Mouse (Mus musculus) liver, embryonic 16.5 days (tissue): ENCODE results near the gene Igfl3. TPM values are rescaled to one million over a fixed set of nuclear protein-coding genes. Genes with fewer than 3 reads are reported as not detected.

Experiments used
- ATAC-seq: fragments of 200-750 bp; cut with Nextera tagmentation; 2 replicates; pipeline ENCODE4 v1.8.0; 2017; ENCODE audit warnings: low read depth, mild to moderate bottlenecking, moderate number of reproducible peaks, moderate library complexity
- H3K27ac ChIP-seq: fragments of 300-500 bp; sonication (generic); 2 replicates; pipeline ENCODE4 v1.5.1; 2014; ENCODE audit warnings: mild to moderate bottlenecking, low read length
- H3K27me3 ChIP-seq: fragments of 300-500 bp; sonication (generic); 2 replicates; pipeline ENCODE4 v1.6.1; 2014; ENCODE audit warnings: low read depth, low read length, mixed read lengths; ENCODE audit not compliant: control insufficient read depth, insufficient read depth
- H3K36me3 ChIP-seq: fragments of 300-500 bp; sonication (generic); 2 replicates; pipeline ENCODE4 v1.6.1; 2014; ENCODE audit warnings: mild to moderate bottlenecking; ENCODE audit not compliant: control insufficient read depth, insufficient read depth
- H3K4me1 ChIP-seq: fragments of 300-500 bp; sonication (generic); 2 replicates; pipeline ENCODE4 v1.6.1; 2014; ENCODE audit warnings: low read depth, low read length, mixed read lengths; ENCODE audit not compliant: control insufficient read depth
- H3K4me2 ChIP-seq: fragments of 300-500 bp; sonication (generic); 2 replicates; pipeline ENCODE4 v1.6.1; 2014; ENCODE audit warnings: low read depth, low read length, mixed read lengths
- H3K4me3 ChIP-seq: fragments of 300-500 bp; sonication (generic); 2 replicates; pipeline ENCODE4 v1.5.1; 2014; ENCODE audit warnings: low read depth, mild to moderate bottlenecking, low read length
- H3K9ac ChIP-seq: fragments of 300-500 bp; sonication (generic); 2 replicates; pipeline ENCODE4 v1.6.1; 2014; ENCODE audit warnings: low read depth, low read length
- H3K9me3 ChIP-seq: fragments of 300-500 bp; sonication (generic); replicated peaks from 2 replicates; pipeline ENCODE4 v1.6.1; 2016; ENCODE audit warnings: low read length; ENCODE audit not compliant: control insufficient read depth
- WGBS: fragments of 180-500 bp; shearing (Covaris S2); extraction: QIAGEN DNeasy Blood & Tissue Kit; methylation state at CpG from one replicate; pipeline ENCODE4 v1.1.7; 2014; ENCODE audit not compliant: insufficient replicate concordance; 5-methylcytosine and 5-hydroxymethylcytosine counted together
- polyA plus RNA-seq: library from polyadenylated mRNA; unstranded; fragments of >200 nt; fragmentation: Nextera tagmentation; extraction: Ambion mirVana; gene quantifications from 2 replicates; pipeline ENCODE4 v1.2.1, GENCODE M21; 2015

The Igfl3 gene
- polyA plus RNA-seq: not detected in 2 replicates

GRCm38 (mm10) chr7:18176194-18176593 lies at the start of gene Igfl3:
TSS of gene Igfl3 (plus strand) at chr7:18176494.
- Histone ChIP-seq H3K36me3 (no peaks in the 10 kb centered on the region), H3K4me3 (no peak within 1 kb of the TSS), H3K4me2 (no peak within 1 kb of the TSS), H3K9ac (no peak within 1 kb of the TSS), H3K27me3 (no peaks in the 10 kb centered on the region), H3K27ac (no peak within 1 kb of the TSS), H3K4me1 (no peaks in the 10 kb centered on the region), H3K9me3 (no peaks in the 10 kb centered on the region; the same call in 1 of the 2 replicates)
- no peak for ATAC-seq

- Histone ChIP-seq H3K4me2 (no peak overlapping the region), H3K36me3 (no peaks in the 10 kb centered on the region), H3K4me3 (no peak overlapping the region), H3K9me3 (no peaks in the 10 kb centered on the region), H3K27ac (no peak overlapping the region), H3K27me3 (no peaks in the 10 kb centered on the region), H3K4me1 (no peaks in the 10 kb centered on the region), H3K9ac (no peak overlapping the region)
- ATAC-seq: no peak
- WGBS: 9% methylated on average over 9 of the region's 9 CpGs
Observed at GRCm38 (mm10) chr7:18210938-18211337, 34.6 kb downstream of the Igfl3 start.

GRCm38 (mm10) chr7:18214699-18215098 lies 38.4 kb downstream of the Igfl3 start:
- no peaks in the 10 kb centered on the region; the same call in 1 of the 2 replicates for H3K9me3 ChIP-seq
- H3K27me3 ChIP-seq: no peaks in the 10 kb centered on the region
- WGBS: 58% methylated on average over 1 of the region's 1 CpGs
- H3K4me1 ChIP-seq: no peaks in the 10 kb centered on the region
- no peak for ATAC-seq
- no peak overlapping the region for H3K27ac ChIP-seq
- H3K4me3 ChIP-seq: no peak overlapping the region
- H3K4me2 ChIP-seq: no peak overlapping the region
- H3K36me3 ChIP-seq: no peaks in the 10 kb centered on the region
- no peak overlapping the region for H3K9ac ChIP-seq

Other genes with a start within 250 kb of the Igfl3 start
- gene Ceacam11, start 204.4 kb upstream of the Igfl3 start, polyA plus RNA-seq: not detected in 2 replicates
- gene Ceacam13, start 166.6 kb upstream of the Igfl3 start, polyA plus RNA-seq: not detected in 2 replicates
- gene Ceacam12, start 110.6 kb upstream of the Igfl3 start, polyA plus RNA-seq: not detected in 2 replicates
- not detected in 2 replicates for gene Mill1, start 68.9 kb downstream of the Igfl3 start, polyA plus RNA-seq
- gene Psg18, start 178.5 kb downstream of the Igfl3 start, polyA plus RNA-seq: not detected in 2 replicates